Comparison of ENCODE assay signal across 8 mouse cellular contexts in genomic region chr11:97427794-97428725, GRCm38 (mm10). TPM values are rescaled to one million over a fixed set of nuclear protein-coding genes. Genes with fewer than 3 reads are reported as not detected.
DNase-seq lines count a peak whose midpoint lies in the region; ATAC-seq and TF ChIP-seq lines count a peak whose summit lies in the region.

No protein-coding gene starts in this region.

- H3K4me1 ChIP-seq in hindbrain, postnatal 0 days (ENCODE audit: insufficient read depth, low read length) = peaks cover 5% of the 10 kb centered on the region; the same call in 1 of the 2 replicates
- H3K4me1 ChIP-seq in limb, embryonic 12.5 days (replicated peaks) = peaks cover 36% of the 10 kb centered on the region
- peaks cover 13% of the 10 kb centered on the region for H3K4me1 ChIP-seq in midbrain, embryonic 12.5 days

- peak; percentile 83 for DNase-seq in urinary bladder, postnatal 14 days (ENCODE audit: low spot score)
- no peak for DNase-seq in urinary bladder, postnatal 10 days (ENCODE audit: low spot score)
- DNase-seq in cerebellum, postnatal 25 days = peak; percentile 73 to 81
- DNase-seq in gastrocnemius, postnatal 10 days = peak; percentile 71
- peak; percentile 79 for DNase-seq in hindbrain, postnatal 0 days (ENCODE audit: low spot score)
- DNase-seq in spleen, postnatal 36 days (ENCODE audit: low spot score in 2 of 2) = peak; percentile 82 to 86

- H3K4me3 ChIP-seq in hindbrain, postnatal 0 days (ENCODE audit: low read length) = peak overlapping the region; percentile 29
- H3K4me3 ChIP-seq in limb, embryonic 12.5 days (replicated peaks) = peak overlapping the region; percentile 35
- peak overlapping the region; percentile 42 for H3K4me3 ChIP-seq in midbrain, embryonic 12.5 days

- peak; percentile 76 for ATAC-seq in hindbrain, postnatal 0 days
- ATAC-seq in limb, embryonic 12.5 days (ENCODE audit: insufficient number of reproducible peaks, insufficient read depth, low FRiP score, low TSS enrichment, low read depth) = peak; percentile 78
- ATAC-seq in midbrain, embryonic 12.5 days (ENCODE audit: low FRiP score, low read depth) = peak; percentile 86

- H3K36me3 ChIP-seq in hindbrain, postnatal 0 days (ENCODE audit: insufficient read depth, low read length) = no peaks in the 10 kb centered on the region
- H3K36me3 ChIP-seq in limb, embryonic 12.5 days = no peaks in the 10 kb centered on the region
- H3K36me3 ChIP-seq in midbrain, embryonic 12.5 days = no peaks in the 10 kb centered on the region

- peak overlapping the region; percentile 61 for H3K4me2 ChIP-seq in hindbrain, postnatal 0 days (ENCODE audit: low read depth, low read length)
- H3K4me2 ChIP-seq in limb, embryonic 12.5 days = peak overlapping the region; percentile 63
- peak overlapping the region; percentile 69 for H3K4me2 ChIP-seq in midbrain, embryonic 12.5 days (replicated peaks)

- H3K9ac ChIP-seq in hindbrain, postnatal 0 days (replicated peaks; ENCODE audit: low read length) = peak overlapping the region; percentile 49
- H3K9ac ChIP-seq in limb, embryonic 12.5 days (replicated peaks) = peak overlapping the region; percentile 52
- H3K9ac ChIP-seq in midbrain, embryonic 12.5 days (replicated peaks) = peak overlapping the region; percentile 49

- H3K9me3 ChIP-seq in hindbrain, postnatal 0 days (ENCODE audit: low read length) = no peaks in the 10 kb centered on the region
- no peaks in the 10 kb centered on the region for H3K9me3 ChIP-seq in limb, embryonic 12.5 days
- H3K9me3 ChIP-seq in midbrain, embryonic 12.5 days = no peaks in the 10 kb centered on the region

- 1% methylated on average over 32 of the region's 32 CpGs for WGBS in hindbrain, postnatal 0 days
- WGBS in limb, embryonic 12.5 days = 2% methylated on average over 32 of the region's 32 CpGs
- 1% methylated on average over 32 of the region's 32 CpGs for WGBS in midbrain, embryonic 12.5 days

- TF ChIP-seq CTCF in hindbrain, postnatal 0 days (IDR thresholded peaks at IDR 0.05; ENCODE audit: low read depth) = no peak

- no peaks in the 10 kb centered on the region for H3K27me3 ChIP-seq in hindbrain, postnatal 0 days (ENCODE audit: insufficient read depth, low read length)
- no peaks in the 10 kb centered on the region; the same call in 1 of the 2 replicates for H3K27me3 ChIP-seq in limb, embryonic 12.5 days
- peaks cover 16% of the 10 kb centered on the region; the same call in 1 of the 2 replicates for H3K27me3 ChIP-seq in midbrain, embryonic 12.5 days

- H3K27ac ChIP-seq in hindbrain, postnatal 0 days = no peak overlapping the region
- H3K27ac ChIP-seq in limb, embryonic 12.5 days = peak overlapping the region; percentile 76
- H3K27ac ChIP-seq in midbrain, embryonic 12.5 days (replicated peaks) = peak overlapping the region; percentile 46; the same call in 1 of the 2 replicates

RNA-seq across cellular contexts. Expression of gene Arhgap23, which starts 12.7 kb away (rescaled TPM):
- total RNA-seq in gastrocnemius, postnatal 10 days (2021) = 10 to 100 TPM; 13.5 to 18.9 TPM
- 75.2 and 86.8 TPM in 2 replicates for total RNA-seq in hindbrain, postnatal 0 days (2014; rRNA removed)
- 7.3 and 7.7 TPM in 2 replicates for polyA plus RNA-seq in hindbrain, postnatal 0 days (2015; fragmentation: Nextera tagmentation; extraction: Ambion mirVana)
- 7.3 and 7.4 TPM in 2 replicates for polyA plus RNA-seq in limb, embryonic 12.5 days (2016; fragmentation: Nextera tagmentation; extraction: Ambion mirVana)
- polyA plus RNA-seq in midbrain, embryonic 12.5 days (2016; fragmentation: Nextera tagmentation; extraction: Ambion mirVana) = 6.3 and 7.9 TPM in 2 replicates
